Mouse (Mus musculus) MEL (cell line): ENCODE results near the gene Kcnmb2. TPM values are rescaled to one million over a fixed set of nuclear protein-coding genes. Genes with fewer than 3 reads are reported as not detected.

Experiments used
- DNase-seq: peaks from one replicate; pipeline ENCODE4 v3.0.0; 2011; ENCODE audit warnings: low read depth, low spot score
- H3K27ac ChIP-seq: 2 replicates; pipeline ENCODE4 v1.5.1; 2012; ENCODE audit warnings: low read depth, mild to moderate bottlenecking, control low read depth, low read length, moderate library complexity; ENCODE audit not compliant: control insufficient read depth
- H3K27me3 ChIP-seq, 2 experiments: fragments of 150-350 bp in 1 of 2; sonication (generic) in 1 of 2; 2 replicates each; pipeline ENCODE4 v1.6.1; 2012; ENCODE audit warnings: low read length in 2 of 2, mild to moderate bottlenecking in 2 of 2, improper control_type of control experiment in 1 of 2, moderate library complexity in 1 of 2; ENCODE audit not compliant: insufficient read depth in 2 of 2, control insufficient read depth in 1 of 2
- H3K36me3 ChIP-seq, 2 experiments: 2 replicates each; pipeline ENCODE4 v1.6.1; 2012 to 2014; ENCODE audit warnings: low read length in 2 of 2, improper control_type of control experiment in 1 of 2, inconsistent platforms in 1 of 2, mild to moderate bottlenecking in 1 of 2; ENCODE audit not compliant: insufficient read depth in 2 of 2, control insufficient read depth in 1 of 2
- H3K4me1 ChIP-seq, 2 experiments: fragments of 150-350 bp in 1 of 2; sonication (generic) in 1 of 2; 2 replicates each; pipeline ENCODE4 v1.6.1; 2012; ENCODE audit warnings: low read length in 2 of 2, improper control_type of control experiment in 1 of 2, mild to moderate bottlenecking in 1 of 2; ENCODE audit not compliant: insufficient read depth in 2 of 2, control insufficient read depth in 1 of 2
- H3K4me3 ChIP-seq, 2 experiments: fragments of 150-350 bp in 1 of 2; sonication (generic) in 1 of 2; 2 replicates each; pipeline ENCODE4 v1.5.1; 2012; ENCODE audit warnings: low read depth in 2 of 2, low read length in 2 of 2, mild to moderate bottlenecking in 2 of 2, moderate library complexity in 2 of 2, control low read depth in 1 of 2, improper control_type of control experiment in 1 of 2; ENCODE audit not compliant: control insufficient read depth in 1 of 2, insufficient read depth in 1 of 2
- H3K79me2 ChIP-seq: 2 replicates; pipeline ENCODE4 v1.6.1; 2012; ENCODE audit warnings: mild to moderate bottlenecking, low read length, moderate library complexity; ENCODE audit not compliant: control insufficient read depth, poor library complexity, insufficient read depth
- H3K9ac ChIP-seq: 2 replicates; pipeline ENCODE4 v1.6.1; 2012; ENCODE audit warnings: low read depth, mild to moderate bottlenecking, control low read depth, low read length, moderate library complexity; ENCODE audit not compliant: control insufficient read depth, poor library complexity, severe bottlenecking
- H3K9me3 ChIP-seq: fragments of 150-350 bp; sonication (generic); replicated peaks from 2 replicates; pipeline ENCODE4 v1.6.1; 2012; ENCODE audit warnings: mild to moderate bottlenecking, low read length, improper control_type of control experiment, moderate library complexity; ENCODE audit not compliant: insufficient read depth
- CTCF ChIP-seq, 3 experiments: IDR thresholded peaks in 2 of 3; conservative IDR thresholded peaks in 1 of 3; 2 replicates each; pipeline ENCODE4 v1.5.1; 2011 to 2012; ENCODE audit warnings: low read length in 3 of 3, low read depth in 2 of 3, mild to moderate bottlenecking in 2 of 3, improper control_type of control experiment in 1 of 3, inconsistent platforms in 1 of 3, mixed read lengths in 1 of 3, moderate library complexity in 1 of 3; ENCODE audit not compliant: control insufficient read depth in 1 of 3, insufficient read depth in 1 of 3, poor library complexity in 1 of 3, severe bottlenecking in 1 of 3
- GATA1 ChIP-seq: IDR thresholded peaks from 2 replicates; pipeline ENCODE4 v1.6.1; 2011; ENCODE audit warnings: low read depth, low read length, improper control_type of control experiment
- JUND ChIP-seq: IDR thresholded peaks from 2 replicates; pipeline ENCODE4 v1.6.1; 2011; ENCODE audit warnings: low read depth, mild to moderate bottlenecking, improper control_type of control experiment, low read length
- KAT2A ChIP-seq: conservative IDR thresholded peaks from 2 replicates; pipeline ENCODE4 v1.6.1; 2012; ENCODE audit warnings: low read depth, low read length, improper control_type of control experiment, inconsistent platforms
- MEF2A ChIP-seq: IDR thresholded peaks from 2 replicates; pipeline ENCODE4 v1.6.1; 2014; ENCODE audit warnings: low read depth, mild to moderate bottlenecking, inconsistent platforms, low read length, improper control_type of control experiment; ENCODE audit not compliant: poor library complexity, insufficient replicate concordance, severe bottlenecking; ENCODE audit errors: extremely low read depth
- MXI1 ChIP-seq: IDR thresholded peaks from 2 replicates; pipeline ENCODE4 v1.6.1; 2011; ENCODE audit warnings: mild to moderate bottlenecking, low read depth, low read length, improper control_type of control experiment
- NRF1 ChIP-seq: IDR thresholded peaks from 2 replicates; pipeline ENCODE4 v1.6.1; 2014; ENCODE audit warnings: low read depth, mild to moderate bottlenecking, inconsistent platforms, low read length, improper control_type of control experiment, moderate library complexity; ENCODE audit not compliant: poor library complexity, insufficient read depth, severe bottlenecking
- POLR2AphosphoS2 ChIP-seq: IDR thresholded peaks from 2 replicates; pipeline ENCODE4 v1.6.1; 2011; ENCODE audit warnings: low read length, improper control_type of control experiment
- POLR2AphosphoS5 ChIP-seq: IDR thresholded peaks from 2 replicates; pipeline ENCODE4 v1.6.1; 2012; ENCODE audit warnings: low read depth, borderline replicate concordance, mild to moderate bottlenecking, inconsistent platforms, low read length, moderate library complexity, mixed read lengths
- RCOR1 ChIP-seq: IDR thresholded peaks from 2 replicates; pipeline ENCODE4 v1.6.1; 2012; ENCODE audit warnings: low read depth, mild to moderate bottlenecking, inconsistent platforms, low read length, improper control_type of control experiment
- SMC3 ChIP-seq: IDR thresholded peaks from 2 replicates; pipeline ENCODE4 v1.6.1; 2011; ENCODE audit warnings: low read depth, low read length, improper control_type of control experiment
- TAL1 ChIP-seq: IDR thresholded peaks from 2 replicates; pipeline ENCODE4 v1.6.1; 2012; ENCODE audit warnings: mild to moderate bottlenecking, inconsistent platforms, low read length, moderate library complexity, mixed read lengths
- TBP ChIP-seq: IDR thresholded peaks from 2 replicates; pipeline ENCODE4 v1.8.0; 2011; ENCODE audit warnings: low read depth, low read length, improper control_type of control experiment
- USF1 ChIP-seq: IDR thresholded peaks from 2 replicates; pipeline ENCODE4 v1.6.1; 2014; ENCODE audit warnings: low read depth, mild to moderate bottlenecking, inconsistent platforms, low read length, improper control_type of control experiment, moderate library complexity
- ZC3H11A ChIP-seq: IDR thresholded peaks from 2 replicates; pipeline ENCODE4 v1.6.1; 2012; ENCODE audit warnings: low read depth, mild to moderate bottlenecking, inconsistent platforms, low read length, improper control_type of control experiment
- ZMIZ1 ChIP-seq: IDR thresholded peaks from 2 replicates; pipeline ENCODE4 v1.6.1; 2012; ENCODE audit warnings: low read depth, mild to moderate bottlenecking, inconsistent platforms, low read length, improper control_type of control experiment, moderate library complexity
- ZNF384 ChIP-seq: IDR thresholded peaks from 2 replicates; pipeline ENCODE4 v1.6.1; 2012; ENCODE audit warnings: low read depth, mild to moderate bottlenecking, inconsistent platforms, low read length, improper control_type of control experiment
- polyA plus RNA-seq, 2 experiments: library from polyadenylated mRNA; stranded (reverse) in 1 of 2; unstranded in 1 of 2; fragments of >175 nt in 1 of 2; fragments of >200 nt in 1 of 2; gene quantifications; 2 replicates each; pipeline versions ENCODE4 v1.2.1 to v1.2.4; 2012; ENCODE audit warnings: low replicate concordance in 2 of 2, low read depth in 1 of 2; ENCODE audit not compliant: insufficient read length in 2 of 2, insufficient read depth in 1 of 2, missing spikeins in 1 of 2
- total RNA-seq: library from RNA; depleted of rRNA; stranded (reverse); fragments of 300-350 nt; gene quantifications from 2 replicates; pipeline ENCODE4 v1.2.3, GENCODE M21; 2012

Gene Kcnmb2
- total and polyA plus RNA-seq, 3 experiments, result not detected

DNA sequence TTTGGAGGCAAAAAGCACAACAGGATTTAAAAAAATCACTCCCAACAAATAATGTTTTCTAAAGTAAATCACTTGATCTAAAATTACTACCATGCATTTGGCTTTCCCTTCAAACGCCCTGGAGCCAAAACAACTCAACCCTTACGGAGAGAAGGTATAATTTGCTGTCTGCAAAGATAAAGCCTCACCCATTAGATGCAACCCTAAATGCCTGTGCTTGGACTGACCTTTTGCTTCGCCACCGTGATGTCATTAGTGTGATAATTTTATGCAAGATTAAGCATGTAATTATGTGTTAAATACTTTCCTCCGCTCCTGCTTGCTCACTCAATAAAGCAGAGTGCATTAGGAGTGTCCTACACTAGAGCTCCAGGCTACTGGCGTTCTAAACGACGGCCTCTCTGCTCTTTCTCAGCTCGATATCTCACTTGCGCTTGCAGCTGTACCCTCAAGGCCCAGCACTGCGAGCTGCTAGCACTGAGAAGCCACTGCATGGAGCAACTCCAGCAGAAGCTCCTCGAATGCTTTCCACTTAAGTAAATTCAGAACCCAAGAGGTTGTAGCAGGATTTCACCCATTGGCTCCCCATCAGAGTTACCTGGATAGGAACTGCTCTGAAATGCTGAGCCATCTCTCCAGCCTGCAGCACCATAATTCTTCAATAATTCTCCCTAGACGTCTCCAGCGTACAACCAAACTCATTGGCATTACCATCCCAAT lies 247.7 kb downstream of the Kcnmb2 start:
- H3K27ac ChIP-seq, result no peak overlapping the region
- TF ChIP-seq TAL1 (no peak), MEF2A (no peak), POLR2AphosphoS5 (no peak), KAT2A (no peak), POLR2AphosphoS2 (no peak), ZMIZ1 (no peak), SMC3 (no peak), ZC3H11A (no peak), ZNF384 (no peak)

DNA sequence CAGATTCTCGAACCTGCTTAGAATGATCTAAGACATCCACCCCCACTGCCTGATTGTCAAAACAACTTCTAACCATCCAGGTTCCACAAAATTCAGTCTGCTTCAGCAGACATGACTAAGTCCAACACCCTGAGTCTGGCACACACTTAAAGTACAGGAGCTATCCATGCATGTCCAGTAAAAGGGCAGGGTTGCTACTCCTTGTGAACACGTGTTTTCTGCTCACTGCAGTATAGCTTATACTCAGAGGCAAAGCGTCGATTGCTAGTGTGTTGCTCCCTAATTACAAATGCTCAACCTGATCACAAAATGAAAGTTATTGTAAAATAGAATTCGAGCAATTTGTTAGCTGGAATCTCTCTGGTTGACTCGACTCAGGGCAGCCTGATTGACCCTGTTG lies 278.2 kb downstream of the Kcnmb2 start:
- Histone ChIP-seq H3K9me3 (no peaks in the 10 kb centered on the region), H3K4me1 (no peaks in the 10 kb centered on the region), H3K9ac (no peak overlapping the region), H3K27ac (no peak overlapping the region), H3K36me3 (no peaks in the 10 kb centered on the region), H3K27me3 (no peaks in the 10 kb centered on the region), H3K4me3 (no peak overlapping the region), H3K79me2 (no peaks in the 10 kb centered on the region)
- no peak for TF ChIP-seq MEF2A
- no peak for TF ChIP-seq USF1
- no peak for TF ChIP-seq GATA1
- TF ChIP-seq, all 39 proteins: peak for 0
- DNase-seq, result no peak

More for the DNA sequence above, 247.7 kb downstream of the Kcnmb2 start:
- H3K27me3 ChIP-seq, result no peaks in the 10 kb centered on the region
- no peak overlapping the region for H3K4me3 ChIP-seq
- no peak for DNase-seq
- no peaks in the 10 kb centered on the region for H3K4me1 ChIP-seq
- no peaks in the 10 kb centered on the region for H3K9me3 ChIP-seq
- no peak overlapping the region for H3K9ac ChIP-seq
- H3K79me2 ChIP-seq, result no peaks in the 10 kb centered on the region
- H3K36me3 ChIP-seq, result no peaks in the 10 kb centered on the region

GRCm38 (mm10) chr3:32185855-32186522 lies 283.7 kb downstream of the Kcnmb2 start:
- H3K9me3 ChIP-seq, result no peaks in the 10 kb centered on the region
- H3K27me3 ChIP-seq, result no peaks in the 10 kb centered on the region
- TF ChIP-seq MEF2A (no peak), RCOR1 (no peak), NRF1 (no peak), CTCF (IDR thresholded peaks at IDR 0.05 in 2 of 3, conservative IDR thresholded peaks at IDR 0.05 in 1 of 3; ENCODE audit: control insufficient read depth in 1 of 3, insufficient read depth in 1 of 3, low read depth in 2 of 3, low read length in 3 of 3, poor library complexity in 1 of 3, severe bottlenecking in 1 of 3) (no peak), GATA1 (no peak), ZNF384 (no peak), TBP (no peak), KAT2A (no peak), JUND (no peak), MXI1 (no peak)
- H3K36me3 ChIP-seq, result no peaks in the 10 kb centered on the region
- no peaks in the 10 kb centered on the region for H3K79me2 ChIP-seq
- DNase-seq, result no peak
- H3K4me3 ChIP-seq, result no peak overlapping the region
- H3K9ac ChIP-seq, result no peak overlapping the region
- no peaks in the 10 kb centered on the region for H3K4me1 ChIP-seq
- no peak overlapping the region for H3K27ac ChIP-seq
